Mouse (Mus musculus) C2C12 (cell line): ENCODE results near the gene Ell.

Source experiments
- CEBPB ChIP-seq: IDR thresholded peaks from one replicate; pipeline ENCODE4 v1.6.1; 2011; ENCODE audit warnings: low read depth, mild to moderate bottlenecking, control low read depth, moderate library complexity
- CTCF ChIP-seq: IDR thresholded peaks from one replicate; pipeline ENCODE4 v1.5.1; 2011; ENCODE audit not compliant: control insufficient read depth, insufficient read depth, insufficient read length
- MAX ChIP-seq: IDR thresholded peaks from one replicate; pipeline ENCODE4 v1.6.1; 2011; ENCODE audit warnings: mild to moderate bottlenecking, control low read depth
- MYOD1 ChIP-seq: IDR thresholded peaks from one replicate; pipeline ENCODE4 v1.6.1; 2011; ENCODE audit warnings: low read depth; ENCODE audit not compliant: control insufficient read depth, insufficient read length
- USF1 ChIP-seq: IDR thresholded peaks from one replicate; pipeline ENCODE4 v1.6.1; 2011; ENCODE audit warnings: low read depth, mild to moderate bottlenecking, control low read depth, moderate library complexity

DNA sequence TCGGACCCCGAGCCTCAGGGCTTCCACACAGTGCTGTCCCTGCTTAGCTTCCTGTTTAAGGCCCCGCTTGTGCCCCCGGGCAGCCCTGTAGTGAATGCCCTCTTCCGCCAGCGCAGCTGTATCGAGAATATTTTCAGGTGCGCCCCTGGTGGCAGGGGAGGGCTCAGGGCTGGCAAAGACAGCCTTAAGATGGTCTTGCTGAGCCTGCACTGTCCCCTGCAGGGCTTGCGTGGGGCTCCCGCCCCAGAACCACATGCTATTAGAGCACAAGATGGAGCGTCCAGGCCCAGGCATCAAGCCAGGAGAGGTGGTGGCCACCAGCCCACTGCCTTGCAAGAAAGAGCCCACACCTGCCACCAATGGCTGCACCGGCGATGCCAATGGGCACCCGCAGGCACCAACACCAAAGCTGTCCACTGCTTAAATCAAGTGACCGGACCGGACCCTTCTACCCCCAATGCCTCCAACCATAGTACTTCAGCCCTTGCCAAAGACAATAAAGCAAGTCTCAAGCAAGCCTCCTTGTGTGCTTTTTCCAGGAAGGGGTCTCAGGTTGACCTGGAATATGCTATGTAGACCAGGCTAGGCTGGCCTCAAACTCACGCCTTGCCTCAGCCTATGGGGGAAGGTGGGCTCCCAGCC lies 57.6 kb downstream of the Ell start:
- TF ChIP-seq CTCF (no peak), MYOD1 (no peak), USF1 (no peak), MAX (no peak), CEBPB (no peak)
